In the genomic region with DNA sequence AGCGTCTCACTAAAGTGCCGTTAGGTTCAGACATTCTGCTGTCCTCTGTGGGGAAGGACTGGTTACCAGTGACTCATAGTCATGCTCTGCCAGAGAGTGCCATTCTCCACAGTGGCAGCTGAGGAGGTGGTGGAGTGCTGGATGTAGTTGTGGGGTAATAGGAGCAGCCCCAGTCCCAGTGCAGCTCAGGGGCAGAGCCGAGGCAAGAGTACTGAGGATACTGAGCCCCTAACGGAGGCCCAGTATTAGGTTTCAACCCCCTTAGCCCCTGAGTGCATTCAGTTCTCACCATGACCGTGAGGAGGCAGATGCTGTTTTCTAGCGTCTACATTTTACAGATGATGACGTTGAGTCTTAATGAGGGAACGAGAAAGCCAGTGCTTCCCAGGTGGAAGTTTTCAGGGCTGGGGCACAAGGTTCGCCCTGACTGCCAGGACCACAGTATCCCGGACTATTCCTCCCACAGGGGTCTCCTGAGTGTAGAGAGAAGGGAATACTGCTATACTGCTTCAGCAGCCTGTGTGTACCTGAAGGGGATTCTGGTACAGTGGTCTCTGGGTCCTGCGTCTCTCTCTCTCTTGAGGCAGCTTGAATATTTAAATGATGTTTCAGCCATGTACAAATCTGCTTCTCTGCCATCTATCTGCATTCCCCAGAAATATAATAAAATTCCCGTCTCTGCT, we compare ENCODE assay signal across 8 mouse cellular contexts. TPM values are rescaled to one million over a fixed set of nuclear protein-coding genes. Genes with fewer than 3 reads are reported as not detected.
DNase-seq lines count a peak whose midpoint lies in the region; ATAC-seq and TF ChIP-seq lines count a peak whose summit lies in the region.

No protein-coding gene starts in this region.

- H3K27ac ChIP-seq in hindbrain, embryonic 13.5 days = peak overlapping the region; percentile 95
- H3K27ac ChIP-seq in midbrain, postnatal 0 days (ENCODE audit: low read depth, low read length) = peak overlapping the region; percentile 90

- no peaks in the 10 kb centered on the region for H3K9me3 ChIP-seq in hindbrain, embryonic 13.5 days
- no peaks in the 10 kb centered on the region for H3K9me3 ChIP-seq in midbrain, postnatal 0 days (ENCODE audit: low read length)

- WGBS in hindbrain, embryonic 13.5 days = 23% methylated on average over 12 of the region's 12 CpGs
- WGBS in midbrain, postnatal 0 days = 20% methylated on average over 12 of the region's 12 CpGs

- H3K27me3 ChIP-seq in hindbrain, embryonic 13.5 days = no peaks in the 10 kb centered on the region
- H3K27me3 ChIP-seq in midbrain, postnatal 0 days (ENCODE audit: insufficient read depth, low read length) = no peaks in the 10 kb centered on the region

- no peak overlapping the region for H3K4me3 ChIP-seq in hindbrain, embryonic 13.5 days
- H3K4me3 ChIP-seq in midbrain, postnatal 0 days (ENCODE audit: low read depth, low read length) = 0 out of 2 replicates have a peak overlapping the region, but pooled peaks have one; percentile 5

- H3K36me3 ChIP-seq in hindbrain, embryonic 13.5 days = no peaks in the 10 kb centered on the region
- no peaks in the 10 kb centered on the region for H3K36me3 ChIP-seq in midbrain, postnatal 0 days (ENCODE audit: insufficient read depth, low read length)

- peaks cover 36% of the 10 kb centered on the region for H3K4me1 ChIP-seq in hindbrain, embryonic 13.5 days (replicated peaks)
- peaks cover 20% of the 10 kb centered on the region for H3K4me1 ChIP-seq in midbrain, postnatal 0 days (ENCODE audit: insufficient read depth, low read length)

- H3K9ac ChIP-seq in hindbrain, embryonic 13.5 days = peak overlapping the region; percentile 49
- peak overlapping the region; percentile 46; the same call in 1 of the 2 replicates for H3K9ac ChIP-seq in midbrain, postnatal 0 days (replicated peaks; ENCODE audit: low read length, poor library complexity, severe bottlenecking)

- DNase-seq in adrenal gland, postnatal 14 days = peak; percentile 42
- no peak for DNase-seq in adrenal gland, postnatal 4 days (ENCODE audit: low spot score in 2 of 2)
- peak; percentile 16 to 62 for DNase-seq in left cerebral cortex, postnatal 25 days (ENCODE audit: low spot score in 2 of 2)
- no peak for DNase-seq in left cerebral cortex, postnatal 10 days (ENCODE audit: extremely low spot score in 1 of 2, low spot score in 2 of 2)
- DNase-seq in midbrain, postnatal 0 days (ENCODE audit: low spot score) = peak; percentile 28
- no peak for DNase-seq in urinary bladder, postnatal 14 days (ENCODE audit: low spot score)

- peak overlapping the region; percentile 57 for H3K4me2 ChIP-seq in hindbrain, embryonic 13.5 days
- peak overlapping the region; percentile 37 for H3K4me2 ChIP-seq in midbrain, postnatal 0 days (ENCODE audit: low read depth, low read length, poor library complexity, severe bottlenecking)

- intact Hi-C loops in left cerebral cortex, postnatal 25 days (cut with DNase I) = loop anchor here (1.0 kb wide), 2 partner anchors 41 to 52 kb away; no protein-coding TSS in a partner anchor
- intact Hi-C loops in left cerebral cortex, postnatal 10 days (cut with DNase I) = no loop called here

- peak; percentile 59 for ATAC-seq in hindbrain, embryonic 13.5 days (ENCODE audit: low FRiP score)
- ATAC-seq in midbrain, postnatal 0 days (ENCODE audit: low FRiP score) = peak; percentile 32; the same call in 1 of the 2 replicates
- no peak for ATAC-seq in megakaryocyte-erythroid progenitor cell, adult 5-6 weeks (replicated peaks; ENCODE audit: low FRiP score, low TSS enrichment, poor library complexity, severe bottlenecking)

- peak; percentile 54 for TF ChIP-seq CTCF in midbrain, postnatal 0 days (IDR thresholded peaks at IDR 0.05)

RNA-seq across cellular contexts. Expression of a gene that starts 40.1 kb away (rescaled TPM):
- 57.5 and 68.3 TPM in 2 replicates for total RNA-seq in adrenal gland, postnatal 14 days (2021)
- 10 to 100 TPM; 70.3 to 76.4 TPM for total RNA-seq in adrenal gland, postnatal 4 days (2021)
- 10 to 100 TPM; 49.6 to 54.1 TPM for total RNA-seq in left cerebral cortex, postnatal 25 days (2021)
- total RNA-seq in left cerebral cortex, postnatal 10 days (2021) = 10 to 100 TPM; 57.9 to 59.4 TPM
- polyA plus RNA-seq in hindbrain, embryonic 13.5 days (2015; fragmentation: Nextera tagmentation; extraction: Ambion mirVana) = 59.0 and 63.2 TPM in 2 replicates
- 53.2 and 70.6 TPM in 2 replicates for total RNA-seq in midbrain, postnatal 0 days (2014; rRNA removed)
- polyA plus RNA-seq in midbrain, postnatal 0 days (2015; fragmentation: Nextera tagmentation; extraction: Ambion mirVana) = 53.4 and 73.9 TPM in 2 replicates
- total RNA-seq in megakaryocyte-erythroid progenitor cell, adult 5-6 weeks (2014; fragmentation: Nextera tagmentation) = 37.3 and 71.3 TPM in 2 replicates
- 49.4 and 59.2 TPM in 2 replicates for total RNA-seq in megakaryocyte-erythroid progenitor cell, adult 5-6 weeks (2017)

Comparison
In these comparisons a context has a peak if more than half of its experiments do, and no peak if none do; other contexts are left out.
1. DNase-seq: peak in adrenal gland, postnatal 14 days (single experiment), left cerebral cortex, postnatal 25 days (2 of 2) and midbrain, postnatal 0 days (single experiment); none in adrenal gland, postnatal 4 days (0 of 2), left cerebral cortex, postnatal 10 days (0 of 2) and urinary bladder, postnatal 14 days (single experiment).